Mouse (Mus musculus): Measurements from ENCODE around the gene Cmip. TPM values are rescaled to one million over a fixed set of nuclear protein-coding genes. Genes with fewer than 3 reads are reported as not detected.

Gene Cmip
- total RNA-seq, 2 experiments from 2014 or later: 17.6 to 22.3 TPM

GRCm38 (mm10) chr8:117378625-117379024, 121.8 kb downstream of the Cmip start:
- DNase-seq: no peak

- DNase-seq: peak; percentile 67
Measured at GRCm38 (mm10) chr8:117379131-117379530, 122.3 kb downstream of the Cmip start.

DNA sequence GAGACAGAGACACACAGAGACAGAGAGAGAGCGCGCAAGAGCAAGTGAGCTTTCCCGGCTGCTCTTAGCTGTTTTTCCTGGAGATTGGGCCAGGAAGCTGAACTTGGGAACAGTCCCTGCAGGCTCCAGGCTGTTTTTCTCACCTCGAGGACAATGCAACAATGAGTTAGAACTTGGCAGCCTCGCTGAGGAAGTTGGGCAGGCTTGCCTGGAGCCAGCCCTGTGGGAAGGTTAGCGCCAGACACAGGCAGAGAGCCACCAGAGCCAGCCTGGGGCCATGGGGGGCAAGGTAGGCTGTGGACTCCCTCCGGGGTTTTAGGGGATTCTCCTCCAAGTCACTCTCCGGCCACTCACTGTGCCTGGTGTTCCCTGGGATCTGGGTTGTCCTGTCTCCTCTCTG, 123.9 kb downstream of the Cmip start:
- peak; percentile 81 to 91 for DNase-seq

DNA sequence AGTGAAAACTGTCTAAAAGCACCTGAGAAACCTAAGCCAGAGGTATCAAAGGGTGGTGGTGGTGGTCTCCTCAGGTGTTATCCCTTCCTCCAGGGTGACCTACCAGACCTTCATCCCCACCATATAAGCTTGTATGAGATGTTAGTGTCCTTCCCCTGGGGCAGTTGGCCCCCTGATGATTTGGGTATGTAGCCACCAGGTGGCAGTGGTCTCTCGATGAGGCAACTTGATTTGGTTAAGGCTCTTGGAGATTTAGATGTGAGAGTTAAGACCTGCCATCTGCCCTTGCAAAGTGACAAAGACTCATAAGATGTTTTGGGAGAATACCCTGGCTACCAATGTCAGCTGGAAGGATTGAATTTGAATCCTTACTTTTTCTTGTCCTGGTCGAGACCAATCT, 129.3 kb downstream of the Cmip start:
- peak in 1 of 2 experiments; percentile 70 for DNase-seq

DNA sequence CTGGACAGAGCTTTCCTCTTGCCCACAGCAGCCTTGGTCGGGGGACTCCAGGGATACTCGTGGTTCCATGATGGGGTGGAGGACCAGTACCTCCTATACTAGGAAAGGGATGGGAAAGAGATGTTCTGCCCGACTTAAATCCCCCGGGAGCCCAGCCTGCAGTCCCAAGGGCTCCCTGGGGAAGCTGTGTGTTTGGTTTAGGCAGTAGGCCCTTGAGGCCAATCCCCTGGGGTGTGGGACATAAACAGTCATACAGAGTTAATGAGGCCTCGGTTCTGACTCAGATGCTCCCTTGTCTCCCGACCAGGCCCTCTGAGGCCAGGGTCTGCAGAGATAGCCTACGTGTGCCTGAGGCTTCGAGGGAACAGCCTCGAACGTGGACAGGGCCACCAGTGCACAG, 130.8 kb downstream of the Cmip start:
- DNase-seq: peak in 1 of 2 experiments; percentile 36

- peak in 1 of 2 experiments; percentile 45 for DNase-seq
Measured at GRCm38 (mm10) chr8:117388370-117388769, 131.5 kb downstream of the Cmip start.

GRCm38 (mm10) chr8:117393853-117394252, 137.0 kb downstream of the Cmip start:
- no peak for DNase-seq

DNA sequence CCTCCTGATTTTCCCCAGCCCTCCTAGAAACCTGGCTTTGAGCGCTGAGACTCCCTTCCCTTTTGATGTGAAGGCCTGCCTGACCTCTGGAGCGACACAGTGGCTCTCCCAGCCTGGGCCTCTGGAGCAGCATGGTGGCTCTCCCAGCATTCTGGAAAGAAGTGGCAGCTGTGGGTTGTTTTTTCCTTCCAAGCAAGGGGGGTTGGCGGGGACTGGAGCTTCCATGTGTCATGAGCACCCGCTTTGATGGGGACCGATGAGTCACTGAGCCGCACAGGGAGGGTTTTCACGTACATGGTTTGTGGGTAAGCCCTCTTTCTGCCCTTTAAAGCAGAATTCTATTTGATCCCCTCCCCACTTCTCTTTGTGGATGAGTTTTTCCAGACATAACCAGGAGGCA, 138.2 kb downstream of the Cmip start:
- no peak for DNase-seq

GRCm38 (mm10) chr8:117396884-117397283, 140.0 kb downstream of the Cmip start:
- no peak for DNase-seq

DNA sequence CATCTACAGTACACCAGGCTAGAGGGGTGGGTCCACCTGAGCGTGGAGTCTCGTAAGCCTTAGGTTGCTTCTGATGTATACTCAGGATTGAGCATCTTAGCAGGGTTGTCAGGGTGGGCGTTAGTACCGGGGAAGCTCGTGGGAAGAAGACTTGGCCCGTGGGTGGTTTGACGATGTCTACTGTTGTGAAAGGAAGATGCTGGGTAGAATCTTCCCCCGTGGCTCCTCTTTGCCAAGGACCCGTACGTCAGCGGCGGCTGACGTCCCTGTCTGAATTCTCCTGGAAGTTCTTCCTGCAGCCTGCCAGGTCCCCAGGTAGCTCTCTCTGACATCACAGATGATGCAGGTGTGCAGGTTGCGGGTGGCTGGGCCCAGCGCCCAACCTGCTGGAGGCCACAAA, 140.9 kb downstream of the Cmip start:
- no peak for DNase-seq

- no peak for DNase-seq
Measured at GRCm38 (mm10) chr8:117399229-117399628, 142.4 kb downstream of the Cmip start.

DNA sequence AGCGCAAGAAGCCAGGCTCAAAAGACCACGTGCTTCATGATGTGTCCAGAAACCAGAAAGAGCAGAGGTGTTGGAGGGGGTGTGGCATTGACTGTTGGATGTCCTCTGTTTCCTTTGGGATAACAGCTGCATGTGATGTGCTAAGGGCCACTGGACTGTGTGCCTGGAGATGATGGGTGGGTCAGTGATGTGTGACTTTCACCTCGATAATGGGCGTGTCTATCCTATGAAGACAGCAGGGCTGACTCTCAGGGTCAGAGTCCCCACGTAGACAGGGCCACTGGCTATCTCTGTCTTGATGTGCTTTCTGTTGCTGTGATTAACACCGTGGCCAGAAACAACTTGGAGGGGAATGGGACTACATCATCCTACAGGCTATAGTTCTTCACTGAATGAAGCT, 144.0 kb downstream of the Cmip start:
- DNase-seq: no peak

DNA sequence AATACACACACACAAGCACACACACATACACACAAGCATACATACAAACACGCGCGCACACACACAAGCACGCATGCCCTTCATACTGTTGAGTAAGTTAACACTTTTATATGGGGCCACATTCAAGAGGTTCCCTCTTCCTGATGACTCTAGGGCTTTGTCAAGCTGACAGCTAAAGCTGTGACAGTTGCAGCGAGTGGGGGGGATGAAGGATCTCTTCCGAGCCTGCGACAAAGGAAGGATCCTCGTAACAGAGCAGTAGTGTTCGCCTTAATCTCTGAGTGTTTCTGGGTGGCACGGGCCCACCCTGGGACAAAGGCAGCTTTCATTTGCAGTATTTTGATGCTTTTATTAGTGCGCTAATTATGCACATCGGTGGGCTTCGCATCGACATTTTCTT, 145.0 kb downstream of the Cmip start:
- DNase-seq: no peak

- DNase-seq: no peak
Measured at GRCm38 (mm10) chr8:117402911-117403704, 146.2 kb downstream of the Cmip start.

GRCm38 (mm10) chr8:117403705-117404476, 147.0 kb downstream of the Cmip start:
- DNase-seq: no peak

- DNase-seq: no peak
Measured at GRCm38 (mm10) chr8:117406081-117406480, 149.2 kb downstream of the Cmip start.

GRCm38 (mm10) chr8:117408634-117409033, 151.8 kb downstream of the Cmip start:
- no peak for DNase-seq

DNA sequence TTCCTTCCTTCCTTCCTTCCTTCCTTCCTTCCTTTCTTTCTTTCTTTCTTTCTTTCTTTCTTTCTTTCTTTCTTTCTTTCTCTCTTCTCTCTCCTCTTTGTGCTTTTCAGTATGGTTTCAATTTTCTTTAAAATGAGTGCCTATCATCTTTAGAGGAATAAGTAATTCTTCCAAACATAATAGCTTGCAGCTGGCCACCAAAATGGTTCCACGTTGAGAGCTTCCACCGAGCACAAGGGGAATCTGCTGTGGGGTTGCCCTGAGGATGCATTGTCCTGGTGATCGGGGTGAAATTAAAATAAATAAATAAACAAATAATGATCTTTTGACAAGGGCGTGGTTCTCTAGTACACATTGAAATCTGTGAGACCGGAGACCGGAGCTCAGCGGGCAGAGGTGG, 152.2 kb downstream of the Cmip start:
- no peak for DNase-seq

DNA sequence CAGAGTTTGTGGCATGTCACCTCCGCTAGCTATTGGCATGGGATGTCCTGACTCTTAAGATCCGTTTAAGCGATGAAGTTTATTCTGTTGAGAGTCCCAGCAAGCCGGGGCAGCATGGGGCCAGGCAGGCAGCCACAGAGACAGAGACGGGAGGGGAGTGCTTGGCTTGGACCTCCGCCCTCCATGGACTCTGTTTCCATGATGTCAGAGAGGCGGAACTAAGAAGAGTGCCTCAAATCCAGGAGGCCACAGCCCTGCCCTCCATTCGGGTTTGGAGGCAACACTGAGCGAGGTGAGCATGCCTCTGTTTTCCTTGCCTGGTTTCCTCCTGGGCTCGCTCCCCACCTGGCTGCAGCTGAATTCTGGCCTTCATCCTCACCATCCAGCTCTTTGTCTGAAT, 153.5 kb downstream of the Cmip start:
- DNase-seq: peak; percentile 74 to 85

DNA sequence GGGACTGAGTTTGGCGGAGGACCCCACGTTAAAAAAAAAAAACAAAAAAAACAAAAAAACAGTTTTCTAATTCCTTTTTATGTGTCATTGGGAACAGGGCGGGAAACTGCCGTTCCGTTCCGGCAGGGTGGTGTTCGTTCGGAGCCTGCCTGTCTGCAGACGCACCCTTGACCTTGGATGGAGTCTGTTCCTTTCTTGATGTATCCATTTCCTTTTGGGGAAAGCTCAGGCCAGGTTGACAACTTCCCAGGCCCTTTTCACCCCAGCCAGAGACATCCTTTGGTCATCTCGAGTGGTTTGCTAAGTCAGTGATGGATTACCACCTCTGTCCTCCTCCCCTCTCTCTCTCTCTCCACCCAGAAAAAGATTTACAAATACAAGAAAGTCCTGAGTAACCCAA, 154.0 kb downstream of the Cmip start:
- DNase-seq: peak; percentile 32 to 73

DNA sequence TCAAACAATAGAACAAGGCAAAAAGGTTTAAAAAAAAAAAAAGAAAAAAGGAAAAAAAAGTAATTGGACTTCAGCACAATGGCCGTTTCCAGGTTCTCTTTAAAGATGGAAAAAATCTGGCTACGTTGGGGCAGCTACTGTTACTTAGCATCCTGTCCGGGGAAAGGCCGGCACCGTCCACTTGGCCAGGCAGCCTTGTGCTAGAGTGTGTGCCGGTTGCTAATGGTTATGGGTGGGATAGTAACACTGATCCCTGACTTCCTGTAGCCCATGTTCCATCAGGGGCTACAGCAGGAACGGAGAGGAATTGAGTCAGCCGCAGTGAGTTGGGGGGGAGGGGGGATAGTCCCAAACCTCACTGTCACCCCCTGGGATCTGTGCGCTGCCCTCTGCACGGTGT, 155.4 kb downstream of the Cmip start:
- no peak for DNase-seq

GRCm38 (mm10) chr8:117417830-117418229, 161.0 kb downstream of the Cmip start:
- DNase-seq: no peak

GRCm38 (mm10) chr8:117420841-117421534, 164.1 kb downstream of the Cmip start:
- DNase-seq: peak; percentile 46 to 68

All from heart, adult 18-20 months (tissue).